Mouse (Mus musculus): Measurements from ENCODE around the gene Srgap2.

DNA sequence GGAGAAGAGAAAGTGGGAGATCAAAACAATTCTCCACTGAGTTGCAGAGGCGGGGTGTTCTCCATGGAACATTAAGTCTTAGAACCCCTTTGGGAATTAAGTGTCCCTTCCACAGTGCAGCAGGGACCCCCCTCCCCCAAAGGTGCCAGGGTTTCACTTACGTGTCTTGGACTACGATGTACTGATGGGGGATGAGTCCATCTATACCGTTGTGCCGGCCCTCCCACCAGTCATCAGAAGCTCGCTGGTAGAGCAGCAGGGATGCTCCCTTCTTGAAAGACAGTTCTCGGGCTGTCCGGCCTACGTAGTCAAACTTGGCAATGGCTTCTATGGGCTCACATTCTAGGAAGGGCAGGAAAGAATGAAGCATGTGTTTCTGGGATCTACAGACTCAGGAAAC, 229.0 kb downstream of the Srgap2 start:
- no peak for TF ChIP-seq CTCF (IDR thresholded peaks at IDR 0.05; ENCODE audit: low read depth, low read length)
- TF ChIP-seq EP300 (IDR thresholded peaks at IDR 0.05; ENCODE audit: insufficient read depth, low read depth, low read length), result no peak

Measured in ES-Bruce4 (cell line).